23 mouse cellular contexts compared by ENCODE assay signal in the genomic region with DNA sequence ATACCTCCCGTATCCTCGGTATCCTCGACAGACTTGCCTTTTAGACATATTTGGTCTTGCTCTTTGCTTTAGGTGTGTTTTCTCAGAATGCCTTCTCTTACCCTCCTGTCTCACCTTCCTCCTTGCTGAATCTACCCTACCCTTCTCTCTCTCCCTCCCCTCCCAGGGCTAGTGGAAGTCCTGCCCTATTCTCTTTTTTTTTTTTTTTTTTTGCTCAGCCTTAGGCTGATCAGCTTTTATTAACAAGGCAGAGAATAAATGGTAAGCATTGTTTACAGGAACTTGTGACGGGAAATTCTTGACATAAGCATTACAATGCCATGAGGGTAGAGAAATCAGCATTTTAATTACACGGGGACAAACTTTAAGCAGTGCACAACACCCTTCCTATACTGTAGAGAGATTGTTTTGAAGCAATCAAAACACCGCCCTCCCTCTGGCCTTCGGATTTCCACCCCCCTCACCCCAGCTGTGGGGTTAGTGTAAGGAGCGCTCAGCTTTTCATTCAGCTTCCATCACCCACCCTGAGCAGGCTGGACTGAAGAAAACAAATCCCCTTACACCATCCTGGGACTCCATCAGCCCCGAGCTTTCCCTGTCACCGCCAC. TPM values are rescaled to one million over a fixed set of nuclear protein-coding genes. Genes with fewer than 3 reads are reported as not detected.
A peak's percentile ranks its signal among the peaks of the same experiment; 100 is the strongest.
DNase-seq lines count a peak whose midpoint lies in the region; TF ChIP-seq lines count a peak whose summit lies in the region.
"Had no signal": no experiment of that assay in that cellular context is flagged by ENCODE, and none has a peak within 500 bp of the region (broad histone marks: within the 10 kb centered on the region; RNA-seq: fewer than 3 reads in every experiment).

No protein-coding gene starts in this region.

- no peaks in the 10 kb centered on the region for H3K27me3 ChIP-seq in E14TG2a.4 (ENCODE audit: insufficient read depth, low read length)
- H3K27me3 ChIP-seq: CH12.LX; embryonic facial prominence, embryonic 12.5 days; forebrain, embryonic 13.5 days; forebrain, embryonic 15.5 days had no signal

- H3K4me1 ChIP-seq in E14TG2a.4 (replicated peaks; ENCODE audit: low read depth, low read length) = peaks cover 51% of the 10 kb centered on the region

- intact Hi-C loops in gastrocnemius, adult 2 months (cut with DNase I) = no loop called here

- H3K4me3 ChIP-seq in E14TG2a.4 (replicated peaks; ENCODE audit: low read length) = peak overlapping the region; percentile 27
- H3K4me3 ChIP-seq in gastrocnemius, adult 2 months = no peak overlapping the region
- H3K4me3 ChIP-seq: embryonic facial prominence, embryonic 10.5 days; embryonic facial prominence, embryonic 12.5 days; forebrain, embryonic 13.5 days; forebrain, embryonic 15.5 days had no signal

- peaks cover 15% of the 10 kb centered on the region for H3K9me3 ChIP-seq in E14TG2a.4 (ENCODE audit: low read length)
- H3K9me3 ChIP-seq: embryonic facial prominence, embryonic 10.5 days; embryonic facial prominence, embryonic 12.5 days; forebrain, embryonic 13.5 days; forebrain, embryonic 15.5 days; G1E had no signal

- no peak overlapping the region for H3K27ac ChIP-seq in gastrocnemius, adult 2 months
- H3K27ac ChIP-seq: embryonic facial prominence, embryonic 10.5 days; embryonic facial prominence, embryonic 12.5 days; forebrain, embryonic 13.5 days; forebrain, embryonic 15.5 days had no signal

- DNase-seq in ES-CJ7 (ENCODE audit: low read depth, low spot score) (peak; percentile 75), R1 (ENCODE audit: low read depth, low spot score) (peak; percentile 74), ZHBTc4 (ENCODE audit: low read depth, low spot score) (peak; percentile 81), MN1 (ENCODE audit: low spot score) (no peak)
- no peak for DNase-seq in cerebellum, adult 11 months
- DNase-seq in kidney, postnatal 4 days = no peak
- DNase-seq in gastrocnemius, adult 2 months = no peak
- DNase-seq: adrenal gland, adult 8-10 months; adrenal gland, postnatal 14 days; adrenal gland, postnatal 36 days; B cell, adult 2 months; cerebellum, adult 18-20 months; cerebellum, adult 8-10 months; cerebellum, adult 9-11 months; cerebellum, postnatal 25 days; forebrain, postnatal 0 days had no signal

- no peak for TF ChIP-seq CTCF in E14TG2a.4 (conservative IDR thresholded peaks at IDR 0.05; ENCODE audit: low read length)
- TF ChIP-seq CTCF in gastrocnemius, adult 2 months (IDR thresholded peaks at IDR 0.05) = no peak

- H3K36me3 ChIP-seq in E14TG2a.4 (ENCODE audit: insufficient read depth, low read length) = no peaks in the 10 kb centered on the region
- H3K36me3 ChIP-seq: embryonic facial prominence, embryonic 10.5 days; embryonic facial prominence, embryonic 12.5 days; forebrain, embryonic 15.5 days; G1E had no signal

RNA-seq across cellular contexts. Expression of a gene that starts 8.7 kb away (rescaled TPM):
- total RNA-seq in gastrocnemius, adult 2 months (2021) = 1 to 10 TPM; 1.1 to 2.2 TPM
- total RNA-seq: G1E had no signal

RNA-seq across cellular contexts. Expression of a gene that starts 48.9 kb away (rescaled TPM):
- 1 to 10 TPM; 4.0 to 5.3 TPM for total RNA-seq in gastrocnemius, adult 2 months (2021)

Comparison
In these comparisons a context has a peak if more than half of its experiments do, and no peak if none do; other contexts are left out.
1. DNase-seq: peak in ES-CJ7 (single experiment), R1 (single experiment) and ZHBTc4 (single experiment); none in cerebellum, adult 11 months (single experiment), kidney, postnatal 4 days (0 of 2), gastrocnemius, adult 2 months (single experiment) and MN1 (single experiment).